Mouse (Mus musculus) frontal cortex, postnatal 36 days (tissue): ENCODE measurements around the gene Adcy9.
"Not testable (repeated sequence)": the region's sequence is repeated elsewhere in the genome, so short reads cannot be mapped to it uniquely, and the experiment has no call there.

Source experiments
- DNase-seq, 2 experiments: peaks; one replicate each; pipeline ENCODE4 v3.0.0; 2022; ENCODE audit warnings: low spot score in 2 of 2

Gene Adcy9

DNA sequence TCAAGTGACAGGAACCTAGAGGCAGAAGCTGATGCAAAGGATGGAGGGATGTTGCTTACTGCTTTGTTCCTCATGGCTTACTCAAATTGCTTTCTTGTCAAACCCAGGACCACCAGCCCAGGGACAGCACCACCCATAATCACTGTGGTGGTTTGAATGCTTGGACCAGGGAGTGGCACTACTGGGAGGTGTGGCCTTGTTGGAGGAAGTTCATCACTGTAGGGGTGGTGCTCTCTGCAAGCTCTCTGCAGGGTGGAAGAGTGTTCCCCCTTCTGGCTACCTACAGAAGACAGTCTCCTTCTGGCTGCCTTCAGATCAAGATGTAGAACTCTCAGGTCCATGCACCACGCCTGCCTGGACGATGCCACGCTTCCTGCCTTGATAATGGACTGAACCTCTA, 148.0 kb downstream of the Adcy9 start:
- DNase-seq = no peak

GRCm38 (mm10) chr16:4270911-4271310, 149.4 kb downstream of the Adcy9 start:
- DNase-seq = no peak

DNA sequence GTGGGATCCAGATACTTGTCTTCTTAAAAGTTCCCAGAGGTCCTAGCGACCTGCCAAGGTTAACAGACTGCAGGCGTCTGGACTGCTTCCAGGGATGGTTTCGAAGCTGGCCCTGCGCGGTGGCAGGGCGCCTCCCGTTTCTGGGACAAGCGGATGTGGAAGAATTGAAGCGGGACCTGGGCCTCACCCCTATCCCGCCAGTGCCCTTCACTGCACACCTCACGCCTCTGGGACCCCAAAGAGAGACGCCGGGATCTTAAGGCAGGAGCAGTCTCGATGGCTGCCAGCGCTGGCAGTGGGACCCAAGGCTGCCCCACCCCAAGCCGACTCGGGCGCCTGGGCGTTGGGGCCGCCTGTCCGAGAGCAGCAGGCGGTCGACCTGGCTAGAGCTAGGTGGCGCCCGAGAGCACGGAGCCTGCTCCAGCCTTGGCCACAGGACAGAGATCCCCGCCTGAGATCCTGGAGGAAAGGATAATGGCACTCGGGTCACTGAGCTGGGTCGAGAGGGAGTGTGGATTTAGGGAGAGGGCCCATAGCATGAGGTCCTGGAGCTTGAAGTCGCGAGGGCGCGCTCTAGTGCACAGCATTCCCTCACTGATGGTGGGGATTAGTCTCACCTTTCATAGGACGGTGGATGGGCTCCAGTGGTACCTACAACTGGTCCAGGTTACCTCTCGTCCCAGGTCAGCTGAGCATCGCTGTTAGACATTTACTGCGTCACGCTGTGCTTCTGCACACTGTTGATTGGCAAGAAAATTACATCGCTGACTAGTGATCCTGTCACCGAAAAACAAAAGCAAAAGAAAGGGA, 152.2 kb downstream of the Adcy9 start:
- peak; percentile 58 to 61 for DNase-seq

DNA sequence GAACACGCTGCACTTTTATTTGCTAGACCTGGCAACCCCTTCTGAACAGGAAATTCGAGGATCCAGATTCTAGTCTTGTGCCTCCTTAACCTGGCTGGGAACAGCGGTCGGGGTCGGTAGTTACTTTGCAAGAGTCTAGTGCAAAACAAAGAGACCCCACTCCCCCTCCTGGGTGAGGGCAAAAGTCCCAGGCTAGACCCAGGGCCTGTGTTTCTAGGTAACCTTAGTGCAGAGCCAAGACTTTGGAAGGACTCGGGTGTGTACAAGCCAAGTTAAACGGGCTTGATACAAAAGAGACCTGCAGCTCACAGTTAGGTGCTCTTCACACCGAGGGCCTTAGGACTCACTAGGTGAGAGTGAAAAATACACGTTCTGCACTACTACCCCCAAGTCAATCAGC, 152.8 kb downstream of the Adcy9 start:
- DNase-seq = no peak

DNA sequence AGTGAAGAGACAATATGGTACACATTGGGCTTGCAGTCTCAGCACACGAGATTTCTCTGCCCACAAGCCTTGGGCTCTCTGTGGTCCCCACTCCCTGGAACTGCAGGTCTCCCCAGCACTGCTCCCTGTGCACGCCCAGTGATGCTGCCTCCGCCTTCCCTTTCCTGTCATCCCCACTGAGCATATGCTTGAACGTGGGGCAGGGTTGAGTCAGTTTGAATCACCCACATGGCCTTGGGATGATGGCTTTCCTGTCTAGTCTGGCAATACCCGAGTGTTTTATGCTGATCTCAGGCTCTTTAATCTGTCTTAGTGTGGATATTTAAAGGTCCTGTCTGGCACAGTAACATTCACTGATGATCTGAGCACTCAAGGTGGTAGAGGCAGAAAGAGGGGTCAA, 154.9 kb downstream of the Adcy9 start:
- no peak for DNase-seq

GRCm38 (mm10) chr16:4263486-4263885, 156.8 kb downstream of the Adcy9 start:
- no peak for DNase-seq

DNA sequence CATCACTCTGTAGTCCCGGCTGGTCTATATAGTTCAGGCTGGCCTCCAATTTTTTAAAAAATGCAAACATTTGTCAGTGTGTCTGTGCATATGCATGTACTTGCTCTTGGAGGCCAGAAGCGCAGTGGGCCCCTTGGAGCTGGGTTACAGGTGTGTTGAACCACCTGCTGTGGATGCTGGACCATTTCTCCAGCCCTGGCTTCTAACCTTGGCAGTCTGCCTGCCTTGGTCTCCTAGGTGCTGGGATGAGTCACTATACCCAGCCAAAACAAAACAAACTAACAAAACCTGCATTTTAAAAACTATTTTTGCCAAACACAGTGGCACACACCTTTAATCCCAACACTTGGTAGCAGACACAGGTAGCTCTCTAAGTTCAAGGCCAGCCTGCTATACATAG, 162.8 kb downstream of the Adcy9 start:
- DNase-seq = no peak

- DNase-seq = no peak
Observed at GRCm38 (mm10) chr16:4248791-4249190, 171.5 kb downstream of the Adcy9 start.

DNA sequence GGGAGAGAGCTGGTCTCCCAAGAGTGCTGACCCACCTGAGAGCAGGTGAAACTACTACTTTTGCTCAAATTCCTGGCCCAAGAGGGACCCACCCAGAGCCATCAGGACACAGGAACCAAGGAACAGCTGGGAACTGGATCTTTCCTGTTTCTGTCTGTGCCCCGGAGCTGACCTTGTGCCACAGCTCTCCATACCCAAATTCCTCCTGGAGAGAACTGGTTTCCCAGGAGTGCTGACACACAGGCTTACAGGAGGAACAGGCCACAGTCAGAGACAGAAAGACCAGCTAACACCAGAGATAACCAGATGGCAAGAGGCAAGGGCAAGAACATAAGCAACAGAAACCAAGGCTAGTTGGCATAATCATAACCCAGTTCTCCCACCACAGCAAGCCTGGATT, 175.1 kb downstream of the Adcy9 start:
- not testable (repeated sequence) for DNase-seq
